Mouse (Mus musculus) heart, adult 2 months (tissue): Measurements from ENCODE around the gene Shisa2. TPM values are rescaled to one million over a fixed set of nuclear protein-coding genes. Genes with fewer than 3 reads are reported as not detected.

Source experiments
- DNase-seq, 2 experiments: peaks; one replicate each; pipeline ENCODE4 v3.0.0; 2021
- H3K27ac ChIP-seq: fragments of 200-600 bp; 2 replicates; pipeline ENCODE4 v1.8.1; 2022
- H3K27me3 ChIP-seq: fragments of 200-500 bp; 2 replicates; pipeline ENCODE4 v1.6.1; 2012; ENCODE audit warnings: mild to moderate bottlenecking, low read length, inconsistent platforms, mixed read lengths; ENCODE audit not compliant: control insufficient read depth, insufficient read depth
- H3K36me3 ChIP-seq: fragments of 200-500 bp; 2 replicates; pipeline ENCODE4 v1.6.1; 2012; ENCODE audit warnings: low read length, inconsistent platforms; ENCODE audit not compliant: control insufficient read depth, insufficient read depth
- H3K4me1 ChIP-seq: fragments of 200-500 bp; 2 replicates; pipeline ENCODE4 v1.6.1; 2011; ENCODE audit warnings: low read length; ENCODE audit not compliant: control insufficient read depth, insufficient read depth
- H3K4me3 ChIP-seq: fragments of 200-600 bp; 2 replicates; pipeline ENCODE4 v1.8.1; 2022
- H3K79me2 ChIP-seq: fragments of 200-500 bp; replicated peaks from 2 replicates; pipeline ENCODE4 v1.6.1; 2012; ENCODE audit warnings: mild to moderate bottlenecking, inconsistent platforms, low read length, moderate library complexity, mixed read lengths; ENCODE audit not compliant: control insufficient read depth, insufficient read depth
- H3K9ac ChIP-seq: fragments of 200-500 bp; 2 replicates; pipeline ENCODE4 v1.6.1; 2012; ENCODE audit warnings: low read depth, mild to moderate bottlenecking, control low read depth, inconsistent platforms, low read length, mixed read lengths
- CTCF ChIP-seq: fragments of 200-600 bp; IDR thresholded peaks from 2 replicates; pipeline ENCODE4 v1.8.1; 2022; ENCODE audit warnings: antibody characterized with exemption, mild to moderate bottlenecking, moderate library complexity
- EP300 ChIP-seq: fragments of 200-500 bp; IDR thresholded peaks from 2 replicates; pipeline ENCODE4 v1.6.1; 2011; ENCODE audit warnings: low read depth, low read length, control low read depth; ENCODE audit not compliant: insufficient read depth
- POLR2A ChIP-seq: fragments of 200-500 bp; IDR thresholded peaks from 2 replicates; pipeline ENCODE4 v1.6.1; 2011; ENCODE audit warnings: mild to moderate bottlenecking, low read depth, low read length, control low read depth; ENCODE audit not compliant: insufficient read depth
- WGBS: fragments of 180-500 bp; shearing (Covaris S2); methylation state at CpG from one replicate; pipeline ENCODE4 v1.1.7; 2018; 5-methylcytosine and 5-hydroxymethylcytosine counted together
- intact Hi-C: fragments of 180-260 bp; cut with DNase I; formaldehyde crosslinking; loops from one replicate; pipeline ENCODE4 v1.15.1; 2025
- polyA plus RNA-seq: library from polyadenylated mRNA; depleted of rRNA; stranded (reverse); fragments of >200 nt; gene quantifications from 2 replicates; pipeline ENCODE4 v1.2.3, GENCODE M21; 2012
- total RNA-seq, 2 experiments: library from RNA; stranded (reverse); gene quantifications; 2 replicates each; pipeline ENCODE4 v1.2.3; 2021

Shisa2 gene
- total and polyA plus RNA-seq, 3 experiments: 0.96 to 1.4 (median 1.0) TPM

DNA sequence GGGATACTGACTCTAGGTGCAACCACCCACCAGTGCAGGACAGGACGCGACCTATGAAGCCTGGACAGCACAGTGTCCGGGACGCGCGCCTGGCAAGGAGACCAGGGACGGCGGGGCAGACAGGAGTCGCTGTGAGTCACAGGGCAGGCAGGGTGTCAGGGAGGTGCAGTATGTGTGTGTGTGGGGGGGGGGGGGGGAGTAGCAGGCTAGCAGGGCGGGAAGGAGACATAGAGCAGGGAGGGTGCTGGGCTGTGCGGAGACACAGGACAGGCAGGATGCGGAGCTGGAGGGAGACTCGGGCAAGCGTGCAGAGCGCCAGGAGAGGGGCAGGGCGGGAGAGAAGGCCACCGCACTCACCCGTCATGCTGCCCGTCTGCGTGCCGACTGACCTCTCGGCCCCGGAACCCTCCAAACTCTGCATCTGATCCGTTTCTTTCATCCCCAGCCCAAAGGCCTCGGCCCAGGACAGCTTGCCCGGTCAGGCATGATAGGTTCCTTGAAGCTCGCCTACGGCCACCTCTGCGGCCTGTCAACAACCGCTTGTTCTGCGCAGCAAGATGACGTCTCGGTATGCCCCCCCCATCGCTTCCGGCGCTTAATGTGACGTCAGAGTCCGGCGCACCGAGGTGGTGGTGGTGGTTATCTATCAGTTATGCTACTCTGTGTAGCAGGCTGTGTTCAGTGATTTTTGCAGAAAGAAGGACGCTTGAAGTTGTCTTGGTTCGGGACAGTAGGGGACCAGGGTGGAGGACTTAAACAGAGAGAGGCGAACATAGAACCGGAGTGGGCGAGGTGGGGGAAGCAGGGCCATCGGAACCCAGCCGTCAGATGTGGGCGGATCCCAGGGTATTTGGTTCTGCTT is 27.5 kb upstream of the Shisa2 start, which contains the start of gene Cdadc1:
Cdadc1 (minus strand) TSS at position 562 of the 862 bp plus-strand sequence.
- Histone ChIP-seq H3K27me3 (no peaks in the 10 kb centered on the region), H3K79me2 (no peaks in the 10 kb centered on the region; the same call in 1 of the 2 replicates), H3K36me3 (peaks cover 4% of the 10 kb centered on the region), H3K27ac (peak within 1 kb of the TSS; percentile 94), H3K4me1 (peaks cover 1% of the 10 kb centered on the region; the same call in 1 of the 2 replicates), H3K9ac (peak within 1 kb of the TSS; percentile 92), H3K4me3 (peak within 1 kb of the TSS; percentile 96)
- peak; percentile 20 for TF ChIP-seq CTCF
- TF ChIP-seq EP300: peak; percentile 70; the same call in 1 of the 2 replicates
- TF ChIP-seq POLR2A: peak; percentile 91
- intact Hi-C loops: loop anchor here (1.0 to 10.0 kb wide), 2 partner anchors 396 to 667 kb away; partner anchors contain the start of genes Mtmr6 and Rcbtb1
- peak; percentile 94 to 99 for DNase-seq
- WGBS: under 1% methylated on average over 47 of the region's 48 CpGs

DNA sequence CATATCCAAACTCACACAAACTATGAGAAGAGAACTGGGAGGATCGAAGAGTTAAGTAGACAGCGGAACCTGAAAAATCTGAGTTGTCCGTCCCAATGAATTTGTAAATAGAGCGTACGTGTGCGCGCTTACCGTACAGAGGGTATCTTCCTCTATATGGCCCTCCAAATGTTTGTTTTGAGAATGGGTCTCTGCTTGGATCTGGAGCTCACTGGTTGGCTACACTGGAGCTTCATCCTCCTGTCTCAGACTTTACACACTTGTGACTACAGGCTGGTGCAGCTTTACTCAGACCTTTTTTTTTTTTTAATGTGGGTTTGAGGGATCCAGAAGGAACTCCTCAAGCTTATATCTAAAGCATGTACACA is 26.9 kb upstream of the Shisa2 start:
- no peak for DNase-seq
- WGBS: 1% methylated on average over 8 of the region's 8 CpGs
- Histone ChIP-seq H3K27me3 (peaks cover 2% of the 10 kb centered on the region; the same call in 1 of the 2 replicates), H3K4me1 (peaks cover 1% of the 10 kb centered on the region; the same call in 1 of the 2 replicates), H3K36me3 (peaks cover 4% of the 10 kb centered on the region), H3K79me2 (no peaks in the 10 kb centered on the region; the same call in 1 of the 2 replicates), H3K27ac (peak overlapping the region; percentile 94), H3K4me3 (peak overlapping the region; percentile 96), H3K9ac (peak overlapping the region; percentile 61)
- intact Hi-C loops: loop anchor here (1.0 to 10.0 kb wide), 2 partner anchors 397 to 667 kb away; partner anchors contain the start of genes Mtmr6 and Rcbtb1
- no peak for TF ChIP-seq CTCF
- no peak for TF ChIP-seq EP300
- TF ChIP-seq POLR2A: no peak

DNA sequence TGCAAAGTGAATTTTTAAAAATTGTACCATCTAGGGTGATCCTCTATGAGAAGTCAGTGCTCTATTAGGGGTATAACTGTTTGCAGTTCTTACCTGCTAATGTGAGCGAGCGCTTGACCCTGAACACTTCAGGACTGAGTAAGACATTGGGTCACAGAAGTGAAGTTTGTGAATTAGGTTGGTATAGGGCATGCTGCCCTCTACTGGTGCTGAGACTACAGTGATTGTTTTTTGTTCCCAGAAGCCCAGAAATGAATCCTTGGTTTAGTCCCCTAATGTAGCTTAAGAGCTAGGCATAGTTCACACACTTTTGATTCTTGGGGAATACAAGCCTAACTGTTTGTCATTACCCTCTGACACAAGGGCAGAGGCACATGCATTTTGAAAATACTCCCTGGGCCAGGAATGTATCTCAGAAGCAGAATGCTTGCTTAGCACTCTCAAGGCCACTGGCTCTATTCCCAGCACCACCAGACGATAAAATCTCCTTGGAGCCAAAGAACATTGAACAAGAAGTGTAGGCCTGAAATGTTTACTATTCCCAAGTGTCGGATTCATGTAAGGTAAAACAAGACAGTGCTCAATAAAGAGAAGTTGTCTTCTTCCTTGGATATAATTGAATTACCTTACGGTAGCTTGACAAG is 21.0 kb upstream of the Shisa2 start:
- no peaks in the 10 kb centered on the region for H3K79me2 ChIP-seq
- peaks cover 2% of the 10 kb centered on the region; the same call in 1 of the 2 replicates for H3K27me3 ChIP-seq
- H3K36me3 ChIP-seq: no peaks in the 10 kb centered on the region
- DNase-seq: peak in 1 of 2 experiments; percentile 14
- H3K4me1 ChIP-seq: no peaks in the 10 kb centered on the region
- 54% methylated on average over 5 of the region's 5 CpGs for WGBS
- no peak overlapping the region for H3K27ac ChIP-seq
- TF ChIP-seq POLR2A (no peak), CTCF (peak; percentile 87)
- H3K9ac ChIP-seq: no peak overlapping the region
- intact Hi-C loops: loop anchor here (2.0 kb wide), 1 partner anchor 339 kb away; no protein-coding TSS in a partner anchor
- no peak overlapping the region for H3K4me3 ChIP-seq

DNA sequence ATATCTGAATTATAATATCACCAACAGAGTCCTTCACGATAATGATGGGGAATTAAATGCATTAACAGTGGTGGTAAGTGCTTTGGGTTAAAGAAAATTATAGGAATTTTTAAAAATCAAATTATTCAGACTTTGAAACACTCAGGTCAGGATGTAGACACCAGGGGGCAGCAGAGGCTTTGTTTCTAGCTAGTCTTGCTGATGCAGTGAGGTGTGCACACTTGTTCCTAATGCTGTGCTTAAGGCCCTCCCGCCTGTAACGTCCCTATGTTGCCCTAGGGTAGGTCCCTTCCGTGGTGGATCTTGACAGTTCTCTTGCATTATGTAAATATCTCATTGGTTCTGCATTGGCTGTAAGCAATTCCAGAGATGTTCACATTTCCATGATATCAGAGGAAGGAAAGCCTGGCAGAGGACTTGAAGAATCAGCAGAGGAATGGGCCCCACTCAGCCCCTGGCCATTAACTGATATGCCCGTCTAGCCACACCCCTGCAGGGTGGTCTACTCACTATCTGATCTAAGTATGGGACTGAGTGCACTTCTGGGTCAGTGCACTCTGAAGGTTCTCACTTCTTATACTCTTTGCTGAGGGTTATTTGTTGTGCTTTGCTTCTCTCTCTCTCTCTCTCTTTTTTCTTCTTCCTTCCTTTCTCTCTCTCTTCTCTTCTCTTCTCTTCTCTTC is 19.3 kb upstream of the Shisa2 start:
- no peak overlapping the region for H3K27ac ChIP-seq
- H3K27me3 ChIP-seq: peaks cover 2% of the 10 kb centered on the region; the same call in 1 of the 2 replicates
- DNase-seq: peak; percentile 50 to 67
- TF ChIP-seq CTCF (peak; percentile 84), POLR2A (no peak)
- 20% methylated on average over 5 of the region's 5 CpGs for WGBS
- H3K79me2 ChIP-seq: no peaks in the 10 kb centered on the region
- no peaks in the 10 kb centered on the region for H3K36me3 ChIP-seq
- intact Hi-C loops: loop anchor here (1.0 to 2.0 kb wide), 2 partner anchors 337 to 410 kb away; no protein-coding TSS in a partner anchor
- no peaks in the 10 kb centered on the region for H3K4me1 ChIP-seq
- H3K4me3 ChIP-seq: no peak overlapping the region
- H3K9ac ChIP-seq: no peak overlapping the region

DNA sequence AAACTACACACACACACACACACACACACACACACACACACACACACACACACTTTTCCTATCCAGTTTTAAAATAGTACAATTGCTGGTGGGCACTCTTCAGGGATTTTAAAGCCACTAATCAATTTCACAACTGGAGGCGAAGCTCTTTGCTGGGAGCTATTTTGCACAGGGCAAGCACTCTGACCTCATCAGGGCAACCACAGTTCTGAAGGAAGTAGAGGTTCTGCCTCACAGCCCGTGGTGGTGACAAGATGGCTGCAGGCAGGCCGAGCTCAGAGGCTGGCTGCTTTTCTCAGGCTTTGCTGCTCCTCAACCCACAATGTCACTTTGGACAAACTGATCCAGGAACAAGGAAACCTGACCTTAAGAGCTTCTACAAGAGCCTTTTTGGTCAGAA is 18.1 kb upstream of the Shisa2 start:
- intact Hi-C loops: no loop called here
- H3K4me1 ChIP-seq: no peaks in the 10 kb centered on the region
- H3K4me3 ChIP-seq: no peak overlapping the region
- TF ChIP-seq EP300 (no peak), POLR2A (no peak), CTCF (no peak)
- H3K27ac ChIP-seq: no peak overlapping the region
- no peak overlapping the region for H3K9ac ChIP-seq
- H3K27me3 ChIP-seq: peaks cover 2% of the 10 kb centered on the region; the same call in 1 of the 2 replicates
- no peak for DNase-seq
- H3K79me2 ChIP-seq: no peaks in the 10 kb centered on the region
- WGBS: 48% methylated on average over 3 of the region's 3 CpGs
- no peaks in the 10 kb centered on the region for H3K36me3 ChIP-seq
